Mouse (Mus musculus): ENCODE results near the gene Pacsin2.
A peak's percentile ranks its signal among the peaks of the same experiment; 100 is the strongest.

The Pacsin2 gene

GRCm38 (mm10) chr15:83451621-83452210 is 12.7 kb downstream of the Pacsin2 start:
- peak; percentile 81 for DNase-seq (ENCODE audit: low spot score)

- no peak for DNase-seq (ENCODE audit: low spot score)
These were observed 14.4 kb downstream of the Pacsin2 start for GRCm38 (mm10) chr15:83450007-83450406.

GRCm38 (mm10) chr15:83448646-83449045 is 15.8 kb downstream of the Pacsin2 start:
- no peak for DNase-seq (ENCODE audit: low spot score)

GRCm38 (mm10) chr15:83447791-83448544 is 16.4 kb downstream of the Pacsin2 start:
- no peak for DNase-seq (ENCODE audit: low spot score)

- no peak for DNase-seq (ENCODE audit: low spot score)
These were observed 18.5 kb downstream of the Pacsin2 start for GRCm38 (mm10) chr15:83445908-83446307.

- no peak for DNase-seq (ENCODE audit: low spot score)
These were observed 19.0 kb downstream of the Pacsin2 start for GRCm38 (mm10) chr15:83445383-83445782.

GRCm38 (mm10) chr15:83444425-83444824 is 20.0 kb downstream of the Pacsin2 start:
- DNase-seq (ENCODE audit: low spot score): no peak

GRCm38 (mm10) chr15:83442495-83443037 is 21.8 kb downstream of the Pacsin2 start:
- DNase-seq (ENCODE audit: low spot score): no peak

GRCm38 (mm10) chr15:83440726-83441125 is 23.7 kb downstream of the Pacsin2 start:
- no peak for DNase-seq (ENCODE audit: low spot score)

- no peak for DNase-seq (ENCODE audit: low spot score)
These were observed 27.9 kb downstream of the Pacsin2 start for GRCm38 (mm10) chr15:83436541-83436940.

- DNase-seq (ENCODE audit: low spot score): no peak
These were observed 28.9 kb downstream of the Pacsin2 start for GRCm38 (mm10) chr15:83435324-83436090.

GRCm38 (mm10) chr15:83434692-83435091 is 29.7 kb downstream of the Pacsin2 start:
- DNase-seq (ENCODE audit: low spot score): no peak

- no peak for DNase-seq (ENCODE audit: low spot score)
These were observed 31.1 kb downstream of the Pacsin2 start for GRCm38 (mm10) chr15:83433344-83433743.

GRCm38 (mm10) chr15:83432231-83433031 is 32.0 kb downstream of the Pacsin2 start:
- peak; percentile 71 for DNase-seq (ENCODE audit: low spot score)

- no peak for DNase-seq (ENCODE audit: low spot score)
These were observed 33.2 kb downstream of the Pacsin2 start for GRCm38 (mm10) chr15:83430986-83431763.

GRCm38 (mm10) chr15:83430419-83430818 is 34.0 kb downstream of the Pacsin2 start:
- DNase-seq (ENCODE audit: low spot score): no peak

- DNase-seq (ENCODE audit: low spot score): no peak
These were observed 35.8 kb downstream of the Pacsin2 start for GRCm38 (mm10) chr15:83428586-83428985.

- DNase-seq (ENCODE audit: low spot score): no peak
These were observed 36.9 kb downstream of the Pacsin2 start for GRCm38 (mm10) chr15:83427294-83428163.

GRCm38 (mm10) chr15:83425794-83426193 is 38.6 kb downstream of the Pacsin2 start:
- DNase-seq (ENCODE audit: low spot score): no peak

- no peak for DNase-seq (ENCODE audit: low spot score)
These were observed 39.1 kb downstream of the Pacsin2 start for GRCm38 (mm10) chr15:83425277-83425676.
